Mouse (Mus musculus): ENCODE results near the gene Rps6ka4. TPM values are rescaled to one million over a fixed set of nuclear protein-coding genes. Genes with fewer than 3 reads are reported as not detected.

Rps6ka4 gene
- polyA plus RNA-seq, 1 experiment from 2014 or later, result 5.4 TPM

DNA sequence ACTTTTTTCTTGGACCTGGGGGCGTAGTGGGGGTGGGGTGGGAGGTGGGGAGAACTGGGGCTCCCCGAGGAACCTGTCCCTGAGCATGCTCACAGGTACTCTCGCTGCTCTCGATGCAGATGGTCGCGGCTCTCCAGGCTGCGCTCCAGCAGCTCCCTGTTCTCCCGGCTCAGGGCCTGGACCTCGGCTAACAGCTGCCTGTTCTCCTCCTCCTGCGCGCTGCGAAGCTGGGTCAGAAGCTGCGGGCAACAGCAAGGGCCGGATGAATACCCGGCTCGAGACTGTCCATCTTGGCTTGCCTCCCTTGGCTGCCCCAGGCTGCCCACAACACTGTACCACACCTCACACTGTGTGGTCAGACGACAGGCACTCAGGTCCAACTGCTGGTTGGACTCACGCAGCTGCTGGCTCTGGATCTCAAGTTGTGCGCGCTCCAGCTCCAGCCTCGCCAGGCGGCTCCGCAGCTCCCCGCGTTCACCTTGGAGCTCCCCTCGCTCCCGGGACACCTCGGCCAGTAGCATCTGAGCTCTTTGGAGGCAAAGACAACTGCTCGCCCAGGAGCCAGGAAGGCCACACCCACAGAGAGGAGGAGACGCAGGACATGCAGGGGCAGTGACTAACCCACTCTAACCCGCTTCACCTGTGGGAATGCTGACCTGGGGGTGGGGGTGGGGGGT is 7.5 kb upstream of the Rps6ka4 start:
- Histone ChIP-seq H3K4me3 (replicated peaks) (peak overlapping the region; percentile 22), H3K4me1 (replicated peaks) (peaks cover 7% of the 10 kb centered on the region), H3K9me3 (no peaks in the 10 kb centered on the region), H3K36me3 (no peaks in the 10 kb centered on the region), H3K9ac (replicated peaks) (no peak overlapping the region; the same call in 1 of the 2 replicates), H3K27ac (no peak overlapping the region), H3K27me3 (peaks cover 70% of the 10 kb centered on the region), H3K4me2 (replicated peaks) (peak overlapping the region; percentile 46)
- WGBS, result 3% methylated on average over 31 of the region's 31 CpGs
- ATAC-seq, result 0 out of 2 replicates have a peak, but pooled peaks have one; percentile 48

GRCm38 (mm10) chr19:6846050-6846449 is 5.6 kb upstream of the Rps6ka4 start:
- WGBS, result 71% methylated on average over 4 of the region's 4 CpGs
- Histone ChIP-seq H3K9ac (replicated peaks) (no peak overlapping the region), H3K4me2 (replicated peaks) (no peak overlapping the region), H3K9me3 (no peaks in the 10 kb centered on the region), H3K36me3 (no peaks in the 10 kb centered on the region), H3K27ac (no peak overlapping the region), H3K27me3 (peaks cover 88% of the 10 kb centered on the region), H3K4me1 (replicated peaks) (peaks cover 10% of the 10 kb centered on the region), H3K4me3 (replicated peaks) (no peak overlapping the region)
- ATAC-seq, result no peak

DNA sequence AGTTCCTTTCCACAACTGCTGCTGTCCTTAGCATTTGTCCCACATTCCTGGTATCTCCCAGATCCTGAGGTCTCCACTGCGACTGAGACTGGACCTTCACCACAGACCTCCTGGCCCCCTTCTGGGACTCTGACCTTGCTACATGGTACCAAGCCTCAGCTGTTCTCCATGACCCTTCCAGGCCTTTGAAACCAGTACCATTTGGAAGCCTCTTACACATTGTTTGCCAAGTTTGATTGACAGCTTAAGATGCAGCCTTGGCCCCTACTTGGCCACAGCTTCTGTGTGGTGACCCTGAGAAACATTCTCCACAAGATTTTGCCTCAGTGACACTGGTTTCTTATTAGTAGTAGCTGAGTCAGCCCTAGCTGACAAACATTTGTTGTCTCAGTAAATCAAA is 1.9 kb upstream of the Rps6ka4 start:
- 70% methylated on average over 1 of the region's 1 CpGs for WGBS
- no peaks in the 10 kb centered on the region for H3K9me3 ChIP-seq
- no peak overlapping the region for H3K4me2 ChIP-seq (replicated peaks)
- H3K4me1 ChIP-seq (replicated peaks), result peaks cover 21% of the 10 kb centered on the region
- H3K27me3 ChIP-seq, result peaks cover 89% of the 10 kb centered on the region
- no peak for ATAC-seq
- no peak overlapping the region for H3K4me3 ChIP-seq (replicated peaks)
- no peak overlapping the region for H3K9ac ChIP-seq (replicated peaks)
- no peaks in the 10 kb centered on the region for H3K36me3 ChIP-seq
- no peak overlapping the region for H3K27ac ChIP-seq

GRCm38 (mm10) chr19:6841292-6841597 is 809 bp upstream of the Rps6ka4 start:
- Histone ChIP-seq H3K9me3 (no peaks in the 10 kb centered on the region), H3K4me3 (replicated peaks) (no peak overlapping the region), H3K27me3 (peaks cover 87% of the 10 kb centered on the region), H3K4me2 (replicated peaks) (peak overlapping the region; percentile 95; the same call in 1 of the 2 replicates), H3K9ac (replicated peaks) (no peak overlapping the region), H3K27ac (no peak overlapping the region), H3K4me1 (replicated peaks) (peaks cover 21% of the 10 kb centered on the region), H3K36me3 (no peaks in the 10 kb centered on the region)
- no peak for ATAC-seq
- 18% methylated on average over 3 of the region's 3 CpGs for WGBS

- Histone ChIP-seq H3K36me3 (no peaks in the 10 kb centered on the region), H3K27ac (no peak overlapping the region), H3K9me3 (no peaks in the 10 kb centered on the region), H3K4me1 (replicated peaks) (peaks cover 21% of the 10 kb centered on the region), H3K4me2 (replicated peaks) (peak overlapping the region; percentile 95), H3K9ac (replicated peaks) (peak overlapping the region; percentile 73), H3K27me3 (peaks cover 87% of the 10 kb centered on the region), H3K4me3 (replicated peaks) (peak overlapping the region; percentile 52)
- peak; percentile 47 for ATAC-seq
- 1% methylated on average over 46 of the region's 46 CpGs for WGBS
Observed at GRCm38 (mm10) chr19:6839615-6840474, 591 bp downstream of the Rps6ka4 start.

- 86% methylated on average over 8 of the region's 8 CpGs for WGBS
- no peak overlapping the region for H3K4me3 ChIP-seq (replicated peaks)
- H3K9ac ChIP-seq (replicated peaks), result no peak overlapping the region
- H3K4me1 ChIP-seq (replicated peaks), result peaks cover 26% of the 10 kb centered on the region
- no peak for ATAC-seq
- peaks cover 68% of the 10 kb centered on the region for H3K27me3 ChIP-seq
- H3K36me3 ChIP-seq, result no peaks in the 10 kb centered on the region
- no peak overlapping the region for H3K4me2 ChIP-seq (replicated peaks)
- H3K27ac ChIP-seq, result no peak overlapping the region
- no peaks in the 10 kb centered on the region for H3K9me3 ChIP-seq
Observed at GRCm38 (mm10) chr19:6832363-6832762, 8.1 kb downstream of the Rps6ka4 start.

- peaks cover 26% of the 10 kb centered on the region for H3K4me1 ChIP-seq (replicated peaks)
- no peak overlapping the region for H3K27ac ChIP-seq
- no peaks in the 10 kb centered on the region for H3K36me3 ChIP-seq
- peak overlapping the region; percentile 60 for H3K9ac ChIP-seq (replicated peaks)
- H3K4me2 ChIP-seq (replicated peaks), result peak overlapping the region; percentile 59
- ATAC-seq, result peak; percentile 43
- 3% methylated on average over 17 of the region's 17 CpGs for WGBS
- no peaks in the 10 kb centered on the region for H3K9me3 ChIP-seq
- H3K27me3 ChIP-seq, result peaks cover 59% of the 10 kb centered on the region
- peak overlapping the region; percentile 41 for H3K4me3 ChIP-seq (replicated peaks)
Observed at GRCm38 (mm10) chr19:6831331-6831730, 9.1 kb downstream of the Rps6ka4 start.

GRCm38 (mm10) chr19:6830556-6831316 is 9.7 kb downstream of the Rps6ka4 start:
- peak; percentile 24; the same call in 1 of the 2 replicates for ATAC-seq
- no peaks in the 10 kb centered on the region for H3K36me3 ChIP-seq

DNA sequence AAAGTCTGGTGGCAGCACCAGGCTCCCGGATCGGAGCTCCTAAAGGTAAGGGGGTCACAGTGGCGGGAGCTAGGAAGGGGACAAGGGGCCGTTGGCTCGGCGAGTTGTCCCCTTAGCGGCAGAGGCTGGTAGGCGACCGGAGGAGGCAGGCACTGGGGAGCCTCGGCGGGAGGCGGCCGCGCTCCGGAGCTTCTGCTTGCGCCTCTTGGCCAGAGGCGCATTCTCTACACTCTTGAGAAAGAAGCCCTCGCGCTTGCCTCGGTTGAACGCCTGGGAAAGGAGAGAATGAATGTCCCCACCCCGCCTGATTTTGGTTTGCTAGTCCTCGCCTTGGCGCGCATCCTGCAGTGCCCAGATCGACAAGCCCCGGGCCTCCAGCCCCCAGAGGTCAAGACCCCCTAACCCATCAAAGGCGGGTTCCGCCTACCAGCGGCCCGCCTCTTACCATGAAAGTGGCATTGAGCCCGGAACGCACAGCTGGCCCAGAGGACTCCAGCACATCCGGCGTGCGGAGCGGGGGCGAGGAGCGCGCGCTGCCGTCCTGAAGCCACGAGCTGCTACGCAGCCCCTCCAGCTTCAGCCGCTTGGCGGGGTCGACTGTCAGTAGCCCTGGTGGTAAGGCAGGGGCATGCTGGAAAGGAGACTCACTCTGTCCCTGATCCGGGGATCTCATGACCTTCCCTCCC is 10.4 kb downstream of the Rps6ka4 start:
- ATAC-seq, result peak; percentile 43
- Histone ChIP-seq H3K4me1 (replicated peaks) (peaks cover 26% of the 10 kb centered on the region), H3K9ac (replicated peaks) (peak overlapping the region; percentile 60), H3K9me3 (no peaks in the 10 kb centered on the region), H3K36me3 (no peaks in the 10 kb centered on the region), H3K4me2 (replicated peaks) (peak overlapping the region; percentile 59), H3K4me3 (replicated peaks) (peak overlapping the region; percentile 41), H3K27ac (no peak overlapping the region), H3K27me3 (peaks cover 52% of the 10 kb centered on the region)
- WGBS, result under 1% methylated on average over 48 of the region's 48 CpGs

More at GRCm38 (mm10) chr19:6830556-6831316, 9.7 kb downstream of the Rps6ka4 start:
- 3% methylated on average over 38 of the region's 38 CpGs for WGBS
- Histone ChIP-seq H3K4me3 (replicated peaks) (peak overlapping the region; percentile 41), H3K4me1 (replicated peaks) (peaks cover 26% of the 10 kb centered on the region), H3K9ac (replicated peaks) (peak overlapping the region; percentile 60), H3K9me3 (no peaks in the 10 kb centered on the region), H3K27me3 (peaks cover 57% of the 10 kb centered on the region), H3K27ac (no peak overlapping the region), H3K4me2 (replicated peaks) (peak overlapping the region; percentile 59)

DNA sequence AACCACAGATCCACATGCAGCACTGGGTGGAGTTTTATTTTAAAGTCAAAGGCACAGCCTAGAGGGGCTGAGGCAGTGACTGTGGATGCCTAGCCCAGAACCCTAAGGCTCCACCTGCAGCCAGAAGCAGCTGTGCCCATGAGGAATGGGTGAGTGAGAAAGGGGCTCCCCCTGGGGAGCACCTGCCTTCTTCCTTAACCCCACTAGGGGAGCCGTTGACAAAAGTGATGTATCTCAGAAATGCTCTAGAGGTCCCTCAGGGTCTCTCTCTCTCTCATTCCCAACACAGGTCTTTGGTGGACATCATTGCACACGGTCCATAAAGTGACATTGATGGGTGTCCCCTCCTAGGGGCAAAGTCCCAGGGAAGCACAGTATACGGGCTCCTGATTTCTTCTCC is 11.4 kb downstream of the Rps6ka4 start:
- Histone ChIP-seq H3K4me3 (replicated peaks) (0 out of 2 replicates have a peak overlapping the region, but pooled peaks have one; percentile 41), H3K27ac (no peak overlapping the region), H3K27me3 (peaks cover 52% of the 10 kb centered on the region), H3K36me3 (no peaks in the 10 kb centered on the region), H3K9me3 (no peaks in the 10 kb centered on the region), H3K4me2 (replicated peaks) (peak overlapping the region; percentile 59; the same call in 1 of the 2 replicates), H3K4me1 (replicated peaks) (peaks cover 26% of the 10 kb centered on the region), H3K9ac (replicated peaks) (no peak overlapping the region)
- no peak for ATAC-seq
- 11% methylated on average over 3 of the region's 3 CpGs for WGBS

GRCm38 (mm10) chr19:6826601-6827000 is 13.8 kb downstream of the Rps6ka4 start:
- Histone ChIP-seq H3K36me3 (no peaks in the 10 kb centered on the region), H3K9ac (replicated peaks) (no peak overlapping the region), H3K27me3 (peaks cover 39% of the 10 kb centered on the region), H3K4me3 (replicated peaks) (no peak overlapping the region), H3K27ac (no peak overlapping the region), H3K4me2 (replicated peaks) (no peak overlapping the region), H3K9me3 (no peaks in the 10 kb centered on the region), H3K4me1 (replicated peaks) (peaks cover 26% of the 10 kb centered on the region)
- ATAC-seq, result no peak
- WGBS, result 72% methylated on average over 3 of the region's 3 CpGs
